ENCODE assay signal across 24 mouse cellular contexts in genomic region chr7:111559011-111559410, GRCm38 (mm10).
DNase-seq lines count a peak whose midpoint lies in the region; ATAC-seq and TF ChIP-seq lines count a peak whose summit lies in the region.
"Had no signal": no experiment of that assay in that cellular context is flagged by ENCODE, and none has a peak within 500 bp of the region (broad histone marks: within the 10 kb centered on the region; RNA-seq: fewer than 3 reads in every experiment).

No protein-coding gene starts in this region.

- no peaks in the 10 kb centered on the region for H3K4me1 ChIP-seq in heart, postnatal 0 days (ENCODE audit: control insufficient read depth, insufficient read depth)
- H3K4me1 ChIP-seq in lung, postnatal 0 days (ENCODE audit: insufficient read depth, low read depth, low read length) = no peaks in the 10 kb centered on the region
- H3K4me1 ChIP-seq: forebrain, embryonic 13.5 days; heart, embryonic 10.5 days; limb, embryonic 15.5 days; stomach, embryonic 15.5 days had no signal

- no peaks in the 10 kb centered on the region for H3K27me3 ChIP-seq in heart, postnatal 0 days (ENCODE audit: control insufficient read depth, insufficient read depth, low read length)
- no peaks in the 10 kb centered on the region for H3K27me3 ChIP-seq in lung, postnatal 0 days (replicated peaks; ENCODE audit: insufficient read depth, low read length)
- H3K27me3 ChIP-seq: forebrain, embryonic 13.5 days; limb, embryonic 15.5 days; stomach, embryonic 15.5 days had no signal

- H3K4me2 ChIP-seq in heart, postnatal 0 days (ENCODE audit: low read depth, low read length) = no peak overlapping the region
- H3K4me2 ChIP-seq in lung, postnatal 0 days (replicated peaks; ENCODE audit: low read depth, low read length) = no peak overlapping the region
- H3K4me2 ChIP-seq: forebrain, embryonic 13.5 days; limb, embryonic 15.5 days; stomach, embryonic 15.5 days had no signal

- TF ChIP-seq EP300 in heart, postnatal 0 days (IDR thresholded peaks at IDR 0.05; ENCODE audit: low read depth) = no peak
- TF ChIP-seq EP300 in lung, postnatal 0 days (IDR thresholded peaks at IDR 0.05) = no peak

- DNase-seq in heart, postnatal 0 days (ENCODE audit: low spot score) = peak; percentile 29
- DNase-seq in heart, adult 9 months (ENCODE audit: low spot score in 2 of 2) = no peak
- peak; percentile 18 for DNase-seq in lung, postnatal 0 days (ENCODE audit: low spot score)
- no peak for DNase-seq in lung, postnatal 14 days
- DNase-seq in embryo, embryonic 10.5 days (ENCODE audit: low spot score) = peak; percentile 37
- DNase-seq in mesoderm, embryonic 11.5 days (ENCODE audit: low read depth, low spot score) = peak; percentile 12
- no peak for DNase-seq in cerebellum, postnatal 36 days
- DNase-seq in layer of hippocampus, adult 9-10 months (ENCODE audit: low spot score) = no peak
- DNase-seq: adrenal gland, adult 8-10 months; cerebellum, adult 8-10 months; gastrocnemius, adult 2 months; kidney, adult 9 months; lung, postnatal 4 days; thymus, adult 18-20 months; thymus, postnatal 36 days had no signal

- H3K9me3 ChIP-seq in heart, postnatal 0 days (replicated peaks; ENCODE audit: control insufficient read depth, low read length) = peaks cover 5% of the 10 kb centered on the region; the same call in 1 of the 2 replicates
- H3K9me3 ChIP-seq in lung, postnatal 0 days (ENCODE audit: low read length) = no peaks in the 10 kb centered on the region
- H3K9me3 ChIP-seq: stomach, embryonic 15.5 days had no signal

- no peak for TF ChIP-seq CTCF in heart, postnatal 0 days (IDR thresholded peaks at IDR 0.05; ENCODE audit: low read depth)
- no peak for TF ChIP-seq CTCF in lung, postnatal 0 days (IDR thresholded peaks at IDR 0.05)

- 40% methylated on average over 3 of the region's 3 CpGs for WGBS in heart, postnatal 0 days
- 47% methylated on average over 3 of the region's 3 CpGs for WGBS in lung, postnatal 0 days

- no peak overlapping the region for H3K9ac ChIP-seq in heart, postnatal 0 days (replicated peaks; ENCODE audit: low read depth, low read length)
- no peak overlapping the region for H3K9ac ChIP-seq in lung, postnatal 0 days (replicated peaks; ENCODE audit: low read depth)
- H3K9ac ChIP-seq: forebrain, embryonic 13.5 days; limb, embryonic 15.5 days; liver, embryonic 14.5 days; stomach, embryonic 15.5 days had no signal

- no peak overlapping the region for H3K27ac ChIP-seq in heart, postnatal 0 days (ENCODE audit: low read depth)
- H3K27ac ChIP-seq in lung, postnatal 0 days (ENCODE audit: low read length) = no peak overlapping the region
- H3K27ac ChIP-seq: forebrain, embryonic 13.5 days; gastrocnemius, adult 2 months; heart, embryonic 10.5 days; hindbrain, postnatal 0 days; limb, embryonic 15.5 days; liver, embryonic 14.5 days; stomach, embryonic 15.5 days had no signal

- ATAC-seq in heart, postnatal 0 days (ENCODE audit: insufficient read depth, low read depth) = no peak
- no peak for ATAC-seq in lung, postnatal 0 days
- ATAC-seq: CD4-positive, CD25-positive, alpha-beta regulatory T cell, adult 4 months; forebrain, embryonic 13.5 days; hindbrain, postnatal 0 days; intestine, embryonic 16.5 days; midbrain, embryonic 16.5 days had no signal

- peaks cover 3% of the 10 kb centered on the region for H3K36me3 ChIP-seq in heart, postnatal 0 days (replicated peaks; ENCODE audit: control insufficient read depth, insufficient read depth, low read length)
- H3K36me3 ChIP-seq in lung, postnatal 0 days (ENCODE audit: insufficient read depth, low read length) = peaks cover 4% of the 10 kb centered on the region; the same call in 1 of the 2 replicates
- H3K36me3 ChIP-seq: heart, embryonic 10.5 days; limb, embryonic 15.5 days; stomach, embryonic 15.5 days had no signal

- no peak overlapping the region for H3K4me3 ChIP-seq in heart, postnatal 0 days (ENCODE audit: low read depth, low read length)
- H3K4me3 ChIP-seq in lung, postnatal 0 days (ENCODE audit: low read depth, low read length) = no peak overlapping the region
- H3K4me3 ChIP-seq: forebrain, embryonic 13.5 days; gastrocnemius, adult 2 months; heart, embryonic 10.5 days; limb, embryonic 15.5 days; stomach, embryonic 15.5 days had no signal

Comparison
In these comparisons a context has a peak if more than half of its experiments do, and no peak if none do; other contexts are left out.
1. DNase-seq: peak in heart, postnatal 0 days (single experiment), lung, postnatal 0 days (single experiment), embryo, embryonic 10.5 days (single experiment) and mesoderm, embryonic 11.5 days (single experiment); none in heart, adult 9 months (0 of 2), lung, postnatal 14 days (single experiment), cerebellum, postnatal 36 days (0 of 2) and layer of hippocampus, adult 9-10 months (single experiment).